Mouse (Mus musculus): ENCODE measurements around the gene Zkscan8.

DNA sequence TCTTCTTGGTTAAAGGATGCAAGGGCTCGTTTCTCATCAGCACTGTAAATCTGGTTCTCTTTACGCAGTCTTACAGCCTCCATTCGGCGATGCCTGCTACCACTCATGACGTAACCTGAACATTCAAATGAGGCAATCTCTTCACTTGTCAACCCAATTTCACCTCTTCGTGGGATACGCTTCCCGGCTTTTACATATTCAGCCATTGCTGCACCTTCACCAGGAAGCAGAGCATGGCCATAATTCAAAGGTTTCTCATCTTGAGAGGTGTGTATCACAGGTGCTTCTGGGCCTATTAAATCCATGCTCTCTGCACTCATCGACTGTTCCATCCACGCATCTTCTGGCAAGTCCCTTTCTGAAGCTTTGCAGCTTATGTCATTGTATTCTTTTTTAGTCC lies 63.6 kb downstream of the Zkscan8 start:
- TF ChIP-seq GATA1 (IDR thresholded peaks at IDR 0.05; ENCODE audit: borderline replicate concordance, low read length) (no peak), CTCF (IDR thresholded peaks at IDR 0.05; ENCODE audit: low read depth, low read length) (no peak), TAL1 (conservative IDR thresholded peaks at IDR 0.05; ENCODE audit: low read depth, low read length) (no peak)

Data from G1E (cell line).